Mouse (Mus musculus) cerebellum, postnatal 14 days (tissue): ENCODE measurements at regions not wholly inside any gene's neighbourhood (a gene's known extent, or its start where the extent isn't known, plus 50 kb on each side); places are given as distances from the start of the nearest gene placed in this dataset.

Source experiments
- DNase-seq, 2 experiments: peaks; one replicate each; pipeline ENCODE4 v3.0.0; 2021; ENCODE audit warnings: mixed read lengths in 2 of 2

DNA sequence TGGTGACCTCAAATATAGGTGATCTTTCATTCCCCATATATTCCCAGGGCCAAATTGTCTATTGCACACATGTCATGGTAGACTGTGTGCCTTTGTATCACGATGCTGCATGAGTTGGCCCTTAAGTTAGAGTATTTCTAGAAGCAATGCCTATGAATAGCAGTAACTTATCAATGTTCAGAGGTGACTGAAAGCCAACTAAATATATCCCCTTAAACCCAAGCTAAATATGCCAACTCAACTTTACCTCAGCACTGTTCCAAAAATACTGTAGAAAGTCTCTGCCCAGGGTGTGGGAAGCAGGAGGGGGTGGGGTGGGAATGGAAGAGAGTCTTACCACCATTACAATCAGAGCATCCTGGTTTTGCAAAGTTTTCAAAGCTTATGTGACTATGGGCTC lies 144.6 kb upstream of the Serp2 start:
- no peak for DNase-seq

GRCm38 (mm10) chr14:76700796-76701195 lies 144.1 kb upstream of the Serp2 start:
- DNase-seq = no peak

- no peak for DNase-seq
These were observed 143.5 kb upstream of the Serp2 start for GRCm38 (mm10) chr14:76700190-76700589.

DNA sequence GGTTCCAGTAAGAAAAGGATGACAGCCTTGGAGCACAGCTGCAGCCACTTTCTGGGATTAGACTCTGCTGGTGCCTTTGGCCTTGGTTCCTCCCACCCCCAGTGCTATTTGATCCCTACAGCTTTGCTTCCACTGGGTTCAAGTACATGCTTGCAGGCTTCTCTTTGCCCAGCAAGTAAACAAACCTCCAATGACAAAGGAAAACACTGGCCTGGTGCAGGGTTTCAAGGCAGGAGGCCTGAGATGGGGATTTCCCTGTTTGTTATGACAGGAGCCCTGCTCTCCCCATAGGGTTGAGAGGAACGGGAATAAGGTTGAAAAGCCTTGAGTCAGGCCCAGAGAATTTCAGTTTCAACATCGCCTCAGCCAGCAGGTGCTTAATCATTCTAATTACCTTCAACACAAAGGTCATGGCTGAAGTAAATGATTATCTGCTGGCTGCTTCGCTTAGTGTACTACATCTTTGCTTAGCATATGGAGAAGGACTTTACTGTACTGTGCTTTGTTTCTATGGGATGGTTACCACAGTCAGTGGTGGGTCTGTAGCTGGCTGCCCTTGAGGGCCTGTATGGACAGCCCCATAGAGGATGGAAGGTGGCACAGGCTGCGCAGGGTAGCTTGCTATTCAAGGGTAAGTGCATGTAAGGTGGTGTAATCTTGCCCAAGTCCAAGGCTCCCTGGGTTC lies 142.2 kb upstream of the Serp2 start:
- DNase-seq = no peak

DNA sequence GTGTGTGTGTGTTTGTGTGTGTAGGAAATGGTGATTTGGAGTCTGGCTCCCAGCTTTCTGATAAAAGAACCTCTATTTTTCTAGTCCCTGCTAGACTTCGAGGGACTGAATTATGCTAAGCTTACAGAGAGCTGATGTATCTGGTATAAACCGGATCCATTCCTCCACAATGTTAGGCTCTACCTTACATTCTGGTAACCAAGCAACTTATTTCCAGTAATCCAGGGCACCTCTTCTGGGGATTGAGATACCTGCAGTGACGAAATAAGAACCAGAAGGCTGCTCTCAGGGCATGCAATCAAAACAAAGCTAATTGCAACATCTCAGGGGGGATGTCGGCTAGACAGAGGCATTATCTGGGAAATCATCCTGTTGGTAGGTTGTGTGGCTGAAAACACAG lies 140.0 kb upstream of the Serp2 start:
- DNase-seq = no peak

- no peak for DNase-seq
These were observed 139.1 kb upstream of the Serp2 start for GRCm38 (mm10) chr14:76695691-76696355.

DNA sequence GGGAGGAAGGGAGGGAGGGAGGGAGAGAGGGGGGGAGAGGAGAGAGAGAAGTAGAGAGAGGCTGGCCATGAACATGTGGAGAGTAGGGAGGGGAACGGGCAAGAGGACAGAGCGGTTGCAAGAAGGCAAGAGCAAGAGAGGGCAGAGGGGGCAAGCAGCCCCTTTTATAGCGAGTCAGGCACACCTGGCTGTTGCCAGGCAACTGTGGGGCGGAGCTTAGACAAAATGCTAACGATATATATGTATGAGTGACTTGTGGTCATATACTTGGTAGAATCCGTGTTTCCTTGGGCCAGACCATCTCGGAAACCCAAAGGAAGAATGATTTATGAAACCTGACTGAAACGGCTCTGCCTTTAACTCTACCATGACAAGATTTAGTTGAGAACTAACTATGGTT lies 138.2 kb upstream of the Serp2 start:
- DNase-seq = no peak

DNA sequence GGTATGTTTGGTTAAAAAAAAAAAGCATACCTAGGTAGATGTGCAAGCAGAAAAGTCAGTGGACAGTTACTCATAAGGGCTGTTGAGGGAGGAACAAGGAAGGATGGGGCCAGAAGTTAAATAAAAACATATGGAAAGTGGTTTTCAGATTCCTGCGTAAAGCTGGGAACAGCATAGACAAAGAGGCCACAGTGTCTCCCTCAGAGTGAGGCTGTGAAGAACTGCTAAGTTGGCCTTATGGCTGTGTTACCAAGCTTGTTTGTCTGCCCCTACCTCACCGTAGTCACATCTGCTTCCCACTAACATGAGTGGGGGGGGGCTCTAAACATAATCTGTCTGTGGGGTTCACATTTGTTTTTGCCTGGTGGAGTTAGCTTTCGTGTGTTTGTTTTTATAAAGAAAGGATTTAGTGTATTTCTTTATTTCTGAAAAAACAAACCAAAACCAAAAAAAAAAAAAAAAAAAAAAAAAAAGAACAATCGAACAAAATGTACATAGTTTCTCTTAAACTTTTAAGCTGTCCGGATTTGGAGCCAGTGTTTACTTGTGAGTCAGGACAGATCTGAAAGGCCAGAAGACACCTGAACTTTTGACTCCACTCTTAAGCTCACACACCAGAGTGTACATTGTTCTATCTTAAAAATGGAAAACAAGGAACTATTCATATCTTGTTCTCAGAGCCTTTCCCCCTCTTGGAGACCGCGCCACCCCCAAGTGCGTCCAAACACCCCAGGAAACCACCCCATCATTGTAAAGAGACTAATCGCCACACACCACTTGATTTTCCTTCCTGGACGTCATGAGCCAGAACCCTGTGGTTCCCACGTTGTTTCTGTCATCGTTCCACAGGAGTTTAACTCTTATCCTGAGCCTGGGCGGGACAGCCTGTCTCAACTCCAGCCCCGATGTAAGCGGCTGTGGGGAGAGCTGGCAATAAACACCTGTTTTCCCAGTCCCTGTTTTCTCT lies 136.9 kb upstream of the Serp2 start:
- DNase-seq = no peak

DNA sequence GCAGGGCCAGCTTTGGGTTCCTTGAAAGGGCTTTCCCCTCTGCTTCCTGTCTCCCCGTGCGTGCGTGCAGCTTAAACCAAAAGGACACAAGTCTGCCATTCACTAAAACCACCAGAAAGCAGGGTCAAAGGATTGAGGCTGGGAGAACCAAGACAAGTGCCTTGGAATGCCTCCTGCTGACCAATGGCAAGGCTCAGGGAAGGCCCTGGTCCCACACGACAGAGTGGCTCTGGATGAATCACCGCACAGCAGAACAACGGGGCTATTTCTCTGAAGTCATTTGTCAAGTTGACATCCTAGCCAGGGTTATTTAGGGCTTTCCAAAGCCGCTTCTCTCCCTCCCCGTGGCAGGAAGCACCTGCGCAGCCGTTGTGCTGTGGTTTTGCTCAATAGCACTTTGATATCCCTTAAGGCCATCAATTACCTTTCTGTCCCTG lies 131.3 kb upstream of the Serp2 start:
- DNase-seq = peak in 1 of 2 experiments; percentile 20

- DNase-seq = no peak
These were observed 130.2 kb upstream of the Serp2 start for GRCm38 (mm10) chr14:76686762-76687453.

DNA sequence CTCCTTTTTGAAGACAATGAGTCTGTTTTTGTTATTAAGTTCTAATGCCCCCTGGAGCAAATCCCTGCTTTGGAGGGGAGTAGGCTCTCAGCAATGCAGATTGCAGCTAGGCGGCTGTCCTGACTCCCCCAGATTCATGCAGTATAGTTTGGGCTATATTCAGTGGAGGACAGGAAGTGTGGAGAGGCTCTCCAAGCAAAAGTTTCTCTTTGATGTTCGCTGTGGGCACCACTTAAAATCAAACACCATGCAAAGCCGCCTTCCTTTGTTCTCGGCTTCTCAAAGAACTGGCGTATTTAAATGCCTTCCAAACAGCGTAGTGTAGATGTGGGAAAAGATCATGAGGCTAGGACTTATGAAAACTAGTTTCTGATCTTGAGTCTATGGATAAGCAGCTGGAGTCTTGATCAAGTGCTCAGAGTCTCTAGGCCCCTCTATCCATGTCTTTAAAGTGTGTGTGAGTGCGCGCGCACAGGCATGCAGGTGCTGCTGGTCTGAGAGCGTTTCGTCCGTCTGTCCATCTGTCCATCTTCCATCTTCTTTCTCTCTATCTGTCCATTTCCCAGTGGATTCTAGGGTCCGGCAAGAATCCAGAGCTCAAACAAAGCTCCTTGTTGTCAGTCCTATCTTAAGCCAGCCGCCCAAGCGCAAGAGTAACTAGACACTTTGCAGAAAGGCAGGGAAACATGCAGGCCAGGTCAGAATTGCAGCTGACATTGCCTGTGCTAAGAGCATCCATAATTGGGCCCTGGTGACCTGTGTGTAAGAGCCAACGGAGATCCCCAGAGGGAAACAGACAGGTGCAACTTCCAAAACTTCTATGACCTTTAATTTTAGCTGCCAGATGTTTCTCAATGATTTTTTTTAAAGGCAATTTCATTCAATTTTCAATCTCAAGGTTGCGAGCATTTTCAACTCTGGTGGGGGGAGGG lies 129.4 kb upstream of the Serp2 start:
- DNase-seq = no peak

DNA sequence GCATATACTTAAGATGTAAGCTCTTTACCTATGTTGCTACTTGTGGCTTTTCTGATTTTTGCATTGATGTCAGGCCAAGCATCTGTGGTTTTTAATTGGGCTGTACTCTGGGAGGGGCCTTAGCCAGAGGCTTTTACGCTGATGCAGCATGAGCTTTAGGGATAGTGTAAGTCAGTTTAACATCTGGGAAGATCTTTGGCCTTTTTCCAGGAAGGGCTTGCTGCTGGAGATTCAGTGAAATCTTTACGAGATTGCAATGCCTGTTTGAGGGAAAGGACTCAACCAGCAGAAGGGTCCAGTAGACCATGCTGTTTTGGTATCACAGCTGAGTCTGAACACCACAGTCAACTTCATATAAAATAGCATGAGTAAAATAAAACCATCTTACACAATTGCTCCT lies 127.6 kb upstream of the Serp2 start:
- DNase-seq = no peak

DNA sequence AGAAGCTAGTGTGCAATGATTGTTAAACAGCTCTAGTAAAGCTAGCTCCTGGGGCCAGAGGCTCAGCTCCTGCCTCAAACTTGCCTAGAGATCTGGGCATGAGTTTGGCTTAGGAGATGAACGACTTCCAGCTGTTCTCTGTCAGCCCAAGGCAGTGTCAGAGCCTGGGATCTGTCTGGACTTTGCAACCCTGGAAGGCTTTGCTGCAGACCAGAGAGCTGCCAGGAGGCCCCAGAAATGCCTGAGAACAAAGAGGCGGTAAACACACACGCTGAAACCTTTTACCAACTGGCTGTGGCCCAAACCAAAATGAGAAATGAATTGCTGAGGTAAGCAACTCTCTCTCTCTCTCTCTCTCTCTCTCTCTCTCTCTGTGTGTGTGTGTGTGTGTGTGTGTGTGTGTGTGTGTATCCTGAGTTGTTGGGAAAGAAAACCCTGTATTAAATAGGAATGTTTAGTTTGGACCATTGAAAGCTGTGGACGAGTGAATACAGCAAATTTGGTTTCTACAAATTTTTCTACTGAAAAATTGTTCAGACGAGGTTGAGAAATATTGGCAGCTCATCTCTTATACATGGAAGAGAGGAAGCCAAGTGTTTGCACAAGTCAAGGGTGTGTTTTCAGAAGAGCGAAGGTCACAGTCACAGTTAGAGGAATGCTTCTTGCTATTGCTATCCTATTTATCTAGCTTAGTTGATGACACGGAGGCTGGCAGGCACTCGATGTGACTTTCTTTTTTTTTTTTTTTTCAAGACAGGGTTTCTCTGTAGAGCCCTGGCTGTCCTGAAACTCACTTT lies 125.1 kb upstream of the Serp2 start:
- DNase-seq = no peak

DNA sequence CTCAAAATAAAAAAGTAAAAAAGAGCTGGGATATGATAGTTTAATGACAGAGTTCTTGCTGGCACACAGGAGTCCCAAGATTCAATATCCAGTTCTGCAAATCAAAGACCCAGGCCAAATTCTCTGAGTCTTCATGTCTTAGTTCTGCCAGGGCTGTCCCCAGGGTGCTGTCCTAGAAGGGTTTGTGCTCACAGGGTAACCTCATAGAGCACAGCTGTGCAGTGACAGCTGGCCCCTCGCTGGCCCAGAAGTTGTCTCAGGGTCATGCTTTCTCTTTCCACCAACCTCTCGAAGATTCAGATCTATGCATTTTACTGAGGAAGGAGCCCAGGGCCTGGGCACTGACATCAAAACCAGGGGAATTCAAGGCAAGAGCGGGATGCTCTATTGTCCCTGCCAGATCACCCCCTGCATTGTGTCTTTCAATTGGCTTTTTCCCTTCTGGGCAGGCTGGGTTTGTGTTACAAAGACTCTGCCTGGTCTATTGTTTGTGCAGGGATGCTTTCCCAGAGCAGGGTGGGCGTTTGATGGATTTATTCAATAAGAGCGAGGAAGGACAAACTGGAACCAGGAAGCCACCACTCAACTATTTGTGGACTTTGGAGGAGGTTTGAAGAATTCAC lies 121.9 kb upstream of the Serp2 start:
- DNase-seq = no peak

GRCm38 (mm10) chr14:76674949-76675348 lies 118.3 kb upstream of the Serp2 start:
- DNase-seq = no peak

DNA sequence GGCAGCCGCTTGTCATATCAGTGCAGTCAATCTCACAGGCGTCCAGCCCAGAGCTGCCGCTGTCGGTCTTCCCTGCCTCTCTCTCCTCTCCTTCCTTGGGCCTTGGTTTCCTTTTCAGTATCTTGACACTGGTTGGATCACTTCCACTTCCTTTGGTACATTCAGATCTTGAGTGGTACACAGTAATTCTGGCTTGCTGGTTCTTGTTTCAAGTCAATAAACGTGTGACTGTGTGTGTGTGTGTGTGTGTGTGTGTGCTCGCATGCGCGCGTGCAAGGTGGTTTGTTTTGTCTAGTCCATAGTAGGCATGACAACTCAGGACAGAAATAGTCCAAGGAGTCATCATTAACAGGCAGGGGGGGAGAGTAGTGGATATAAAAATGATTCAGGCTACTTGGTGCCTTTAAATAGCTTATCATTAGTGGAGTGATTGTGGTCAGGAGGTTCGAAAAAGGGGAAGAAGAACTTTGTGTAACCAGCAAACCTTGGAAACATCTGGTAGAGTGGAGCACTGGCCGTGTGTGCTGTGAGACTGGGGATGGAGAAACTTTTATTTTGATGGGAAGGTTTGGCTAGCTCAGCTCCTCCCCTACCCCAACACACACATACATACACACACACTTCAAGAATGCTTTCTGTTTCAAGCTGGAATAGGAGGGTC lies 117.1 kb upstream of the Serp2 start:
- no peak for DNase-seq

- no peak for DNase-seq
These were observed 116.2 kb upstream of the Serp2 start for GRCm38 (mm10) chr14:76672899-76673298.

- DNase-seq = no peak
These were observed 115.8 kb upstream of the Serp2 start for GRCm38 (mm10) chr14:76672442-76672841.

- no peak for DNase-seq
These were observed 114.3 kb upstream of the Serp2 start for GRCm38 (mm10) chr14:76671023-76671422.
